Mouse (Mus musculus): ENCODE data around the gene Otop2. TPM values are rescaled to one million over a fixed set of nuclear protein-coding genes. Genes with fewer than 3 reads are reported as not detected.

Gene Otop2
- polyA plus RNA-seq, 1 experiment from 2014 or later, result not detected

- Histone ChIP-seq H3K9ac (no peak overlapping the region), H3K4me1 (replicated peaks) (peaks cover 14% of the 10 kb centered on the region), H3K9me3 (no peaks in the 10 kb centered on the region), H3K36me3 (no peaks in the 10 kb centered on the region), H3K27ac (replicated peaks) (no peak overlapping the region), H3K27me3 (peaks cover 64% of the 10 kb centered on the region), H3K4me2 (no peak overlapping the region), H3K4me3 (no peak overlapping the region)
- no peak for ATAC-seq (ENCODE audit: low read depth)
- 77% methylated on average over 3 of the region's 3 CpGs for WGBS
These were observed 30.4 kb downstream of the Otop2 start for GRCm38 (mm10) chr11:115337350-115337749.

- Histone ChIP-seq H3K27me3 (peaks cover 61% of the 10 kb centered on the region), H3K4me2 (no peak overlapping the region), H3K9me3 (no peaks in the 10 kb centered on the region), H3K36me3 (no peaks in the 10 kb centered on the region), H3K4me3 (no peak overlapping the region), H3K4me1 (replicated peaks) (peaks cover 14% of the 10 kb centered on the region), H3K9ac (no peak overlapping the region), H3K27ac (replicated peaks) (no peak overlapping the region)
- ATAC-seq (ENCODE audit: low read depth), result no peak
- WGBS, result 86% methylated on average over 1 of the region's 1 CpGs
These were observed 30.9 kb downstream of the Otop2 start for GRCm38 (mm10) chr11:115337826-115338225.

- no peaks in the 10 kb centered on the region for H3K4me1 ChIP-seq (replicated peaks)
- no peak overlapping the region for H3K27ac ChIP-seq (replicated peaks)
- H3K9ac ChIP-seq, result no peak overlapping the region
- WGBS, result 71% methylated on average over 2 of the region's 2 CpGs
- ATAC-seq (ENCODE audit: low read depth), result no peak
- no peak overlapping the region for H3K4me3 ChIP-seq
- H3K27me3 ChIP-seq, result peaks cover 52% of the 10 kb centered on the region
- H3K36me3 ChIP-seq, result no peaks in the 10 kb centered on the region
- H3K4me2 ChIP-seq, result no peak overlapping the region
- H3K9me3 ChIP-seq, result no peaks in the 10 kb centered on the region
These were observed 34.3 kb downstream of the Otop2 start for GRCm38 (mm10) chr11:115341246-115341645.

DNA sequence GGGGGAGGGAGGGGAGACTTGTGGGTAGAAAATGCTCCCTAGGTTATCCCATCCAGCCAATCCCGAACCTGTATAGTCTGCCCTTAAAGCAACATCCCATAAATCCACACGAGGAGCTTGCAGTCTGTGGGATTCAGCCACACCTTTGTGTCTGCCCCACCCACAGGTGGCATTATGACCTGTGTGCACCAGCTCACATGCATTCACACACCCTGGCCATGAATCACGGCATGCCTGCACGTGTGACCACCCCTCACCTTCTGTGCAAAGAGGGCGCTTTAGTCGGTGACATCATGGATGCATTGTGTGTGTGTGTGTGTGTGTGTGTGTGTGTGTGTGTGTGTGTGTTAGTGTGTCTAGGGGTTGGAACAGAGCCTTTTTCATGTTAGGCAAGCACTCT is 34.9 kb downstream of the Otop2 start:
- no peak for ATAC-seq (ENCODE audit: low read depth)
- Histone ChIP-seq H3K4me3 (no peak overlapping the region), H3K27ac (replicated peaks) (no peak overlapping the region), H3K4me2 (no peak overlapping the region), H3K9ac (no peak overlapping the region), H3K9me3 (no peaks in the 10 kb centered on the region), H3K27me3 (peaks cover 48% of the 10 kb centered on the region), H3K36me3 (no peaks in the 10 kb centered on the region), H3K4me1 (replicated peaks) (no peaks in the 10 kb centered on the region; the same call in 1 of the 2 replicates)
- WGBS, result 67% methylated on average over 6 of the region's 6 CpGs

- Histone ChIP-seq H3K4me2 (no peak overlapping the region), H3K27ac (replicated peaks) (no peak overlapping the region), H3K9ac (no peak overlapping the region), H3K9me3 (no peaks in the 10 kb centered on the region), H3K36me3 (peaks cover 18% of the 10 kb centered on the region), H3K4me1 (replicated peaks) (no peaks in the 10 kb centered on the region; the same call in 1 of the 2 replicates), H3K27me3 (peaks cover 34% of the 10 kb centered on the region), H3K4me3 (no peak overlapping the region)
- ATAC-seq (ENCODE audit: low read depth), result no peak
- WGBS, result 12% methylated on average over 12 of the region's 12 CpGs
These were observed 38.0 kb downstream of the Otop2 start for GRCm38 (mm10) chr11:115344967-115345366.

DNA sequence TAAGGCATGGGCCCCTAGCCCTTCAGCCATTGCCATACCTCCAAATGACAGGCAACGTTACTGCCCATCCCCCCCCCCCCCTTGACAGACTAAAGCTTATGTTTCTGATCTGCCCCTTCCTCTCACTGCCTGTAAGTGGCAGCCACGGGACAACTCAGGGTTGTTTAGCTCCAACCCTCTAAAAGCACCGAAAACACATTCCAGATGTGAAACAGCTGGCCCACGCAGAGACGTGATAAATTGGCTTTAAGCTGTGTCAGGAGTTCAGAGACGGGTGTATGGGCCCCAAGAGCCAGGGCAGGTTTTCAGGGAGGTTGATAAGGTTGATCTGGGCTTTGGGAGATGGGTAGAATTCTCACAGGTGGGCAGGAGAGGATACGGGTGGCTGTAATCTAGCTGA is 38.6 kb downstream of the Otop2 start:
- Histone ChIP-seq H3K4me2 (no peak overlapping the region), H3K9ac (no peak overlapping the region), H3K27me3 (peaks cover 39% of the 10 kb centered on the region), H3K4me3 (no peak overlapping the region), H3K9me3 (no peaks in the 10 kb centered on the region), H3K27ac (replicated peaks) (no peak overlapping the region), H3K4me1 (replicated peaks) (no peaks in the 10 kb centered on the region; the same call in 1 of the 2 replicates), H3K36me3 (peaks cover 23% of the 10 kb centered on the region)
- 51% methylated on average over 7 of the region's 7 CpGs for WGBS
- ATAC-seq (ENCODE audit: low read depth), result no peak

DNA sequence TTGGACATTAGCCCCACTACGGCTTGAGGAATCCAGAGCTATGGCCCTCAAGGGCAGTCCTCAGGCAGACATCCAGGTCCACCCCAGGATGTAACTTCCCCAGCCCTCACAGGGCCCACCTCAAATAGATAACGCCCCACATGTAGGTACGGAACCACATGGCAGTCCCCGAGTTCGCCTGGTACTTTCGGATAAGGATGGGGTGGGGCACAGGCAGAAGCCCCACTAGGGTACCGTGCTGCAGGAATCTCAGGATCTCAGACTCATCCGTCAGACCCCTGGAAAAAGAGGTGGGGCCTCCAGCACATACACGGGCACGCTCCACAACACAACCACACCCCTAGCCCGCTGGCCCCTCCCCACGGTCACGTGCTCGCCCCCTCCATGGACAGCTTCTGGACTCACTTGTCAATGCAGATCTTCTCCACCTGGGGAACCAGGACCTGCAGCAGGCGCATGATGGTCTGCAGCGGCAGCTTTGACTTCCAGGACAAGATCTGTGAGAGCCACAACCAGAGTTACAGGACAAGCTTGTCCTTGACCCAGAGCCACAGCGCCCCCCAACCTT is 41.8 kb downstream of the Otop2 start:
- ATAC-seq (ENCODE audit: low read depth), result no peak
- Histone ChIP-seq H3K9me3 (no peaks in the 10 kb centered on the region), H3K27me3 (peaks cover 36% of the 10 kb centered on the region), H3K36me3 (peaks cover 51% of the 10 kb centered on the region), H3K27ac (replicated peaks) (no peak overlapping the region), H3K4me3 (no peak overlapping the region), H3K9ac (no peak overlapping the region), H3K4me1 (replicated peaks) (no peaks in the 10 kb centered on the region; the same call in 1 of the 2 replicates), H3K4me2 (no peak overlapping the region)
- WGBS, result 57% methylated on average over 17 of the region's 17 CpGs

DNA sequence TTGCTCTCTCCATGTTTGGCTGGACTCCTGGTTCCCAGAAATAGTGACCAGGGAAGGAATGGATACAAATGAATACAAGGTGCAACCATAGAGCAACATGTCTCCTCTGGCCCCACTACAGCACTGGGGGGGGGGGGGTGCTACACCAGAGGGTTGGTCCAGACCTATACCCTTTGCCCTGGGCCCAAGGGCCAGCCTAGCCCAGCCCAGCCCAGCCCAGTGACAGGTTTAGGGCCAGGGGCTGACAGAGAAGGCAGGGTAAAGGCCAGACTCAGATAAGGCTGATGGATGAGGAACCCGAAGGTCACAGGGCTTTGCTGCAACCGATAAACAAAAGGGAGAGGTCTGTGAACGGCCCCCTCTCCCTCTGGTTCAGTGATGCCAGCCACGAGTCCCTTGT is 43.0 kb downstream of the Otop2 start:
- Histone ChIP-seq H3K27ac (replicated peaks) (no peak overlapping the region), H3K27me3 (peaks cover 26% of the 10 kb centered on the region), H3K4me3 (no peak overlapping the region), H3K9ac (no peak overlapping the region), H3K9me3 (no peaks in the 10 kb centered on the region), H3K36me3 (peaks cover 54% of the 10 kb centered on the region), H3K4me2 (no peak overlapping the region), H3K4me1 (replicated peaks) (no peaks in the 10 kb centered on the region; the same call in 1 of the 2 replicates)
- no peak for ATAC-seq (ENCODE audit: low read depth)
- WGBS, result 71% methylated on average over 4 of the region's 4 CpGs

GRCm38 (mm10) chr11:115353375-115353774 is 46.4 kb downstream of the Otop2 start:
- no peak overlapping the region for H3K4me2 ChIP-seq
- no peak overlapping the region for H3K9ac ChIP-seq
- no peak for ATAC-seq (ENCODE audit: low read depth)
- H3K27me3 ChIP-seq, result peaks cover 37% of the 10 kb centered on the region; the same call in 1 of the 2 replicates
- H3K36me3 ChIP-seq, result peaks cover 75% of the 10 kb centered on the region
- WGBS, result 88% methylated on average over 5 of the region's 5 CpGs
- no peaks in the 10 kb centered on the region for H3K4me1 ChIP-seq (replicated peaks)
- H3K4me3 ChIP-seq, result no peak overlapping the region
- H3K27ac ChIP-seq (replicated peaks), result no peak overlapping the region
- no peaks in the 10 kb centered on the region for H3K9me3 ChIP-seq

DNA sequence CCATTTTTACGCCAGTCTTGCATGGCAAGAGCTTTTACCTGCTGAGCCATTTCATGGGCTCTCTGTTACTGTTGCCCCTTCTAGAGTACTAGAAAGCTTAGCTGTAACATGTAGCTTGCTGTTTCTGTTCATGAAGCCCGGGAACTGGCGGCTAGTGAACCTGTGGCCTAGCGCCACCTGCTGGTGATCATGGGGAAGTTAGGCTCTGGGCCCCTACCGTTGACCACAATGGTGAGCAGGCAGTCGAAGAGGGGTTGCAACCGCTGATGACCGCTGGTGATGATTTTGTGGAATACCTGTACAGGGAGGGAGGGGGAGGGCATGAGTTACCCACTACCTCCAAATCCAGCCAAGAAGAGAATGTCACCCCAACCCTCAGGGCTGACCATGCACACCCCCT is 47.2 kb downstream of the Otop2 start:
- 0 out of 2 replicates have a peak, but pooled peaks have one; percentile 20 for ATAC-seq (ENCODE audit: low read depth)
- no peak overlapping the region for H3K9ac ChIP-seq
- peaks cover 67% of the 10 kb centered on the region for H3K36me3 ChIP-seq
- H3K27me3 ChIP-seq, result peaks cover 32% of the 10 kb centered on the region; the same call in 1 of the 2 replicates
- no peak overlapping the region for H3K27ac ChIP-seq (replicated peaks)
- no peak overlapping the region for H3K4me2 ChIP-seq
- WGBS, result 8% methylated on average over 8 of the region's 8 CpGs
- no peak overlapping the region for H3K4me3 ChIP-seq
- peaks cover 8% of the 10 kb centered on the region for H3K4me1 ChIP-seq (replicated peaks)
- H3K9me3 ChIP-seq, result no peaks in the 10 kb centered on the region

GRCm38 (mm10) chr11:115358468-115358867 is 51.5 kb downstream of the Otop2 start:
- Histone ChIP-seq H3K9ac (peak overlapping the region; percentile 22; the same call in 1 of the 2 replicates), H3K4me3 (no peak overlapping the region), H3K9me3 (no peaks in the 10 kb centered on the region), H3K36me3 (peaks cover 27% of the 10 kb centered on the region), H3K4me1 (replicated peaks) (peaks cover 16% of the 10 kb centered on the region), H3K27me3 (peaks cover 16% of the 10 kb centered on the region; the same call in 1 of the 2 replicates), H3K4me2 (no peak overlapping the region), H3K27ac (replicated peaks) (peak overlapping the region; percentile 67)
- ATAC-seq (ENCODE audit: low read depth), result 0 out of 2 replicates have a peak, but pooled peaks have one; percentile 46
- 16% methylated on average over 5 of the region's 5 CpGs for WGBS

- H3K4me2 ChIP-seq, result no peak overlapping the region
- H3K9me3 ChIP-seq, result no peaks in the 10 kb centered on the region
- peaks cover 16% of the 10 kb centered on the region for H3K4me1 ChIP-seq (replicated peaks)
- peak; percentile 25; the same call in 1 of the 2 replicates for ATAC-seq (ENCODE audit: low read depth)
- WGBS, result 35% methylated on average over 3 of the region's 3 CpGs
- peak overlapping the region; percentile 67 for H3K27ac ChIP-seq (replicated peaks)
- H3K9ac ChIP-seq, result no peak overlapping the region
- peaks cover 16% of the 10 kb centered on the region; the same call in 1 of the 2 replicates for H3K27me3 ChIP-seq
- no peak overlapping the region for H3K4me3 ChIP-seq
- H3K36me3 ChIP-seq, result peaks cover 27% of the 10 kb centered on the region
These were observed 52.3 kb downstream of the Otop2 start for GRCm38 (mm10) chr11:115359293-115359692.

DNA sequence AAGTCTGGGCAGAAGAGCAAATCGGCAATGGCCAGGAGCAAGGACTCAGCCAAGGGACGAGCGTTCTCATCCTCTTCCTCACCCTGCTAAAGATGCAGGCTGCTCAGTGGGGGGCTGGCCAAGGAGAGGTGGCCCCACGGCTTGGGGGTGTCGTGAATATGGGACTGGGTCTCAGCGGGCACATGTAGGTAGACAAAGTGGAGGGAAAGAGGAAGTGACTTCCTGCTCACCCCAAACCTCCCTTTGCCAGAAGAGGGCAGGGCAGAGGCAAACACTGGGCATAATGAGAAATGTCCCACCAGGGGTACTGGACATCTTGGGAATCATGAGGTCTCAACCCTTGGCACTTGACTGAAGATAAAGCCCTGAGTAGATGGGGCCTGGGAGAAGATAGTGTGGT is 52.8 kb downstream of the Otop2 start:
- Histone ChIP-seq H3K4me1 (replicated peaks) (peaks cover 18% of the 10 kb centered on the region), H3K36me3 (peaks cover 26% of the 10 kb centered on the region), H3K9me3 (no peaks in the 10 kb centered on the region), H3K9ac (no peak overlapping the region), H3K4me2 (no peak overlapping the region), H3K27ac (replicated peaks) (peak overlapping the region; percentile 67), H3K27me3 (peaks cover 16% of the 10 kb centered on the region; the same call in 1 of the 2 replicates), H3K4me3 (no peak overlapping the region)
- no peak for ATAC-seq (ENCODE audit: low read depth)
- 63% methylated on average over 6 of the region's 6 CpGs for WGBS
